Mouse (Mus musculus) embryonic fibroblast, embryonic 13.5 days (primary cell): ENCODE measurements at regions not wholly inside any gene's neighbourhood (a gene's known extent, or its start where the extent isn't known, plus 50 kb on each side); places are given as distances from the start of the nearest gene placed in this dataset.

ENCODE experiments used
- CTCF ChIP-seq: IDR thresholded peaks from 2 replicates; pipeline ENCODE4 v1.5.1; 2011; ENCODE audit warnings: mild to moderate bottlenecking, control low read depth, low read length, moderate library complexity, borderline replicate concordance; ENCODE audit not compliant: insufficient read depth
- POLR2A ChIP-seq: IDR thresholded peaks from 2 replicates; pipeline ENCODE4 v1.6.1; 2011; ENCODE audit warnings: low read depth, mild to moderate bottlenecking, control low read depth, low read length, moderate library complexity

GRCm38 (mm10) chr6:103999186-103999585, 488.8 kb downstream of the Chl1 start:
- TF ChIP-seq CTCF (no peak), POLR2A (no peak)
